Mouse (Mus musculus) left cerebral cortex, postnatal 36 days (tissue): ENCODE data around the gene Tead1. TPM values are rescaled to one million over a fixed set of nuclear protein-coding genes. Genes with fewer than 3 reads are reported as not detected.
"Not testable (repeated sequence)": the region's sequence is repeated elsewhere in the genome, so short reads cannot be mapped to it uniquely, and the experiment has no call there.

ENCODE experiments used
- DNase-seq, 2 experiments: peaks; one replicate each; pipeline ENCODE4 v3.0.0; 2021 to 2022; ENCODE audit warnings: low spot score in 2 of 2, mixed read lengths in 1 of 2
- intact Hi-C: fragments of 180-260 bp; cut with DNase I; formaldehyde crosslinking; loops from one replicate; pipeline ENCODE4 v1.15.1; 2025
- microRNA-seq: library from miRNA; unstranded; fragments of <30 nt; microRNA quantifications from one replicate; pipeline ENCODE4 v1.2.0, GENCODE M21; 2022
- total RNA-seq, 2 experiments: library from RNA; stranded (reverse); gene quantifications; 2 replicates each; pipeline ENCODE4 v1.2.3; 2021

The Tead1 gene
- total RNA-seq, 2 experiments from 2014 or later, result 12.6 to 15.8 TPM

DNA sequence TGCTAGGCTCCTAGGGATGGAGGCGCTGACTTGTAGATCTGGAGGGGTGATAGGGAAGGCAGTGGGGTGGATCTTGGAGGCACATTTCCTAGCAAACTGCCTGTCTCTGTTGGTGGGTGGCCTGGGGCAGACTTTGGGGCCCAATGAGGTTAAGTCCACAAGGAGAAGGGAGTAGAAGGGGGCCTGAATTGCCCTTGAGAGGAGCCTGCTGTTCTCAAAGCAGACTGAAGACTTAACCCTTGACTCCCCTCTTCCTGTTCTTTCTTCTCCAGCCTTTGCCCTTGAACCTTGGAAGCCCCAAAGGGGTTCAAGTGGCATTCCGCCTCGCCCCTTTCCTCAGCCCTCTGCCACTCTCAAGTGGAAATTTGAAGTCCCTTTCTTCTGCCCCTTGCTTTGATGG is 244.6 kb downstream of the Tead1 start:
- DNase-seq, result no peak
- intact Hi-C loops, result loop anchor here (10.0 kb wide), 1 partner anchor 341 kb away; no protein-coding TSS in a partner anchor

DNA sequence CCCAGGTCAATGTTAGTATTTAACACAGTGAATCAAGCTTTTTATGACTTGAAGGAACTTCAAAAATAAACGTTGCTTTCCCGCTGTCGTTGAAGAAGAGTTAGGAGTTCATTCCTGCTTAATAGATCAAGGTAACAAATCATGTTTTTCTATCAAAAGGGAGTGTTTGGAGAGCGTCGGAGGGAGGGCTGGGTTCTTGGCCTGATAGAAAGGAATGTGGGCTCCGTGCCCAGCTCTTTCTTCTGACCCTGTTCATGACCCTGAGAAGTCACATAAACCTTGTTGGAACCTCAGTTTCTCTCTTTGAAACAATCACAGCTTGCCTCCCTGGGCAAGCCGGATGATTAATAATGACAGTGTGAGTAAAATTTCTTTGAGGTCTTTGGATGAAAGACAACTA is 251.6 kb downstream of the Tead1 start:
- intact Hi-C loops, result no loop called here
- no peak for DNase-seq

DNA sequence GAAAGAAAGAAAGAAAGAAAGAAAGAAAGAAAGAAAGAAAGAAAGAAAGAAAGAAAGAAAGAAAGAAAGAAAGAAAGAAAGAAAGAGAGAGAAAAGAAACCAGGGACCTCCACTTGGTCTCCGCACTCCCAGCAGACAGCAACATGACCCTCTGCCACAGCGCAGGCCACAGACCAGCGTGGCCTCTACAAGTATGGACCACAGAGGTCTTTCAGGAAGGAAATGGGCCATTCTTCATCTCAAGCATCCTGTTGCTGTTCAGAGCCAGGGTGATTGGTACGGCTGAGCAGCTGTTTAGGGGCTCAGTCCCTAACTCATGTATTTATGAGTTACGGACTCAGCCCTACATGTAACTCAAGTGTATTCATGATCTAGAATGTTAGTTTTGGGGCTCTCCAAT is 256.8 kb downstream of the Tead1 start:
- intact Hi-C loops, DNase-seq: not testable (repeated sequence)

DNA sequence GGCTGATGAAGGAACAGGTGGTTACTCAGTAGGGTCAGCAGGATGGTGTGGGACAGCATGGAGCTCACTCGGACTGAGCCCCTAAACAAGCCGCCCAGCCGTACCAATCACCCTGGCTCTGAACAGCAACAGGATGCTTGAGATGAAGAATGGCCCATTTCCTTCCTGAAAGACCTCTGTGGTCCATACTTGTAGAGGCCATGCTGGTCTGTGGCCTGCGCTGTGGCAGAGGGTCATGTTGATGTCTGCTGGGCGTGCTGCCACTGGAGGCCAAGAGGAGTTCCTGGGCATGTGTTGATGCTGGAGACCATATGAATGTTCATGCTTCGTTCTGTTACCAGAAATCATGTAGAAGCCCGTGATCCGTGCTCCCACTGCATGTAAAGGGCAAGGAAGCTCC is 258.0 kb downstream of the Tead1 start:
- no peak for DNase-seq
- intact Hi-C loops, result no loop called here

DNA sequence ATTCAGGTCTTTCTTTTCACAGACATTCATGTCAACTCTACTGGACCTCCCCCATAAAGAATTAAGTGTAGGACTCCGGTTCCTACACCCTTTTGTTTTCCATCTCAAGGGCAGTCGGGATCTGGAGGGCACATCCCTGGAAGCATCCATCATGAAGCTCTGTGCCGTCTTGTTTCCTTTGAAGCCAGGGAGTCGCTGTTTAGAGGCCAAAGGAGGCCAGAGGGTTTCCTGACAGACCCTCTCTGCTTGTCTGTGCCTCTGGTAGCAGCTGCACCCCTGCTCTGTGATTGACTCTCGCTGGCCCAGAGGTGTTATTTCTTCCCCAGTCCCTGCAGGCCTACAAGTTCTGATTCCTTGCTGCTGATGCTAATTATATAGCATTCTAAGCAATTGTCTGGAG is 259.8 kb downstream of the Tead1 start:
- no peak for DNase-seq
- intact Hi-C loops, result no loop called here

DNA sequence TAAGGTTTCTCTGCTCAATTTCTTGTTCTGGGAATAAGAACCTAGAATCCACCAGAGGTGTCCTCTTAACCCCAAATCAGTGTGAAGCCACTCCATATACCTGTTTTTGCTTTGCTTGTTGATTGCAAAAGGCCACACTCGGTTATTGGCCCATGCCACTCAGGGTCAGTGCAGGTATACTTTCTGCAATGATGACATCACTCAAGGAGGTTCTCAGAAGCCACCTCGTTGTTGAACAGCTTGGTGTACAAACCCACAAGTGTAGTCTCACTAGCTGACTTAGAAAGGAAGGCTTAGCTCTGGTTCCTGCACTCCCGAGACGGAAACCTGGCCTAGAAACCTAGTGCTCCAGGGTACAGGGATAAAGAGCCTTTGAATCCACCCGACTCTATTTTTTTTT is 263.4 kb downstream of the Tead1 start:
- no peak for DNase-seq
- intact Hi-C loops, result no loop called here

DNA sequence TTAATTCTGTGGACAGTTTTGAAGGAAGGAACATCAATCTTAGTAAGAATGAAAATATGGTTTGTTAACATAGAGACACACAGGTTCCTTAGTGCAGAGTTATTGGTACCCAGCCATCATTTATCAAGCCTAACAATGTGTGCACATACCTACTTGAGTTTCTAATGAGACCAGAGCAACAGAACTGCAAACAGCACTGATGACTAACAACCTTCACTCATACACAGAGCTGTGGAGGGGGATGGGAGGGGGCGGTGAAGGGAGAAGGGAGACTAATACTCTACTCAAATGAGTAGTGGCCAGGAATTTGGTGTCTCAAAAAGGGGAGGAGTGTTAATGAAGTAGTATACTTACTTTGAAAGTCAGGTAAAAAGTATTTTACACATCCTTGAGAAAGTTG is 263.9 kb downstream of the Tead1 start:
- intact Hi-C loops, result no loop called here
- no peak for DNase-seq

DNA sequence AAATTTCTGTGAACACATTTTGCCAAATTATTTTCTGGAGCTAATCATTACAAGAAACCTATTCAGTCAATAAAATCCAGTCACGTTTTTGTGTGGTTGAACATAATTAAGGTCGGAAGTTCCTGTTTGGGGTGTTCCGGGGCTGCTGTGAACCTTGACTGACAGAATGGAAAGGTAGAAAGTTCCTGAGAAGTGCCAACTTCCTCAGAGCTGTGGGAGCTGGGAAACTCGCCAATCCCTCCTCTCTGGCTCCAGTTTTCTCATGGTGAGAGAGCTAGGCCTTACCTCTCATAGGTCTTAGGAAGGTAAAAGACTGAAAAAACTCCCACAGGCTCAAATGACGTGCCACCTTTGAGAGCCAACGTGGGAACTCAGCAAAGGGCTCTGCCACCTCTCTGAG is 267.6 kb downstream of the Tead1 start:
- DNase-seq, result no peak
- intact Hi-C loops, result no loop called here

DNA sequence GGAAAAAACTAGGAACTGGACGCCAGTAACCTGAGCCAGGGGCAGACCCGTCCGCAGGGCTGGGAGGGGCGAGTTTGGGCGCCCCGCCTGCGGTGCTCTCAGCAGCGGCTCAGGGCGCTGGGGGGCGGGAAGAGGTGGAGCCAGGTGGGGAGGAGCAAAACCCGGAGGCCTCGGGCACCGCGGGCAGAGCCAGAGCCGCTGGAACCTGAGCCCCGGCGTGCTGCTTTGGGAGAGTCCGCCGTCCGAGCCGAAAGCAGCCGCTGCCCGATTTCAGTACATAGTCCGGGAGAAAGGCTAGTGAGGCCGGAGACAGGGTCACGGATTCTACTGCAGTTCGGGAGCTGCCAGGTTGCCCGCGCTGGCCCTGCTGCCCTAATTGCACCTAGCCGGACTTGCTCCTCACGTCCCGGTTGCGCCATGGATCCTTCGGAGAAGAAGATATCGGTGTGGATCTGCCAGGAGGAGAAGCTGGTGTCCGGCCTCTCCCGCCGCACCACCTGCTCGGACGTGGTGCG is 274.7 kb downstream of the Tead1 start, which contains the start of gene Rassf10:
Gene Rassf10, plus strand, starts transcription at position 186 of the 515 bp plus-strand sequence.
- peak; percentile 15 to 34 for DNase-seq
- intact Hi-C loops, result loop anchor here (5.0 kb wide), 1 partner anchor 137 kb away; no protein-coding TSS in a partner anchor

DNA sequence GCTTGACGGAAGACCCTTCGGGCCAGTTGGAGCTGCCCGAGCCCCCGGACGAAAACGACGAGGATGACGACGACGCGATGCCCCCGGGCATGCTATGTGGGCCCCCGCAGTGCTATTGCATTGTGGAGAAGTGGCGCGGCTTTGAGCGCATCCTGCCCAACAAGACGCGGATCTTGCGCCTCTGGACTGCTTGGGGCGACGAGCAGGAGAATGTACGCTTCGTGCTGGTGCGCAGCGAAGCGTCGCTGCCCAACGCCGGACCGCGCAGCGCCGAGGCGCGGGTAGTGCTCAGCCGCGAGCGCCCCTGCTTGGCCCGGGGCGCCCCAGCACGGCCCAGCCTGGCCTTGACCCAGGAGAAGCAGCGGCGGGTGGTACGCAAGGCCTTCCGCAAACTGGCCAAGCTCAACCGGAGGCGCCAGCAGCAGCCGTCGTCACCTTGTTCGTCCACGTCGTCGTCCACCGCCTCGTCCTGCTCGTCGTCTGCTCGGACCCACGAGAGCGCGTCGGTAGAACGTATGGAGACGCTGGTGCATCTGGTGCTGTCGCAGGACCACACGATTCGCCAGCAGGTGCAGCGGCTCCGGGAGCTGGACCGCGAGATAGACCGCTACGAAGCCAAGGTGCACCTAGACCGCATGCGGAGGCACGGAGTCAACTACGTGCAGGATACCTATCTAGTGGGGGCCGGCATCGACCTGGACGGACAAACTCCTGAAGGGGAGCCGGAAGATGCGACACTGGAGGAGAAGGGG is 275.4 kb downstream of the Tead1 start:
- intact Hi-C loops, result loop anchor here (5.0 kb wide), 1 partner anchor 137 kb away; no protein-coding TSS in a partner anchor
- peak; percentile 4 to 7 for DNase-seq

DNA sequence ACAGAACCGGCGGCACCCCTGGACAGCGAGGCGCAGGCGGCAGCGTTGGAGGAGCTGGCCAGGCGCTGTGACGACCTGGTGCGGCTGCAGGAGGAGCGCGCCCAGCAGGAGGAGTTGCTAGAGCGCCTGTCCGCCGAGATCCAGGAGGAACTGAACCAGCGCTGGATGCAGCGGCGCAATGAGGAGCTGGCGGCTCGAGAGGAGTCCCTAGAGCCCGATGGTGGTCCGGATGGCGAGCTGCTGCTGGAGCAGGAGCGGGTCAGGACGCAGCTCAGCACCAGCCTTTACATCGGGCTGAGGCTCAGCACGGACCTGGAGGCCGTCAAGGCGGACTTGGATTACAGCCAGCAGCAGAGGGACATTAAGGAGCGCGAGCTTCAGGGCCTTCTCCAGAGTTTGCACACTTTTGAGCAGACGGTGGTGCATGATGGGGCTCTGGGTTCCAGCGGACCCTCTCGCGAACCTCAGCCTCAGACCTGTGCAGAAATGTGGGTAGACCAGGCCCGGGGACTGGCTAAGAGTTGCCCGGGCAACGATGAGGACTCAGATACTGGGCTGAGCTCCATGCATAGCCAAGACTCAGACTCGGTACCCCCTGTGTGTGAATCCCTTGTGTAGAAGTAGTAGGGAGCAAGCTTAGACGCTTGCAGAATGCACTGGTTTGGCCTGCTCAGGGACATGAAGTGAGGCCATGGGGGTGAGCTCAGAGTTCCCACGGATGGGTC is 276.1 kb downstream of the Tead1 start:
- intact Hi-C loops, result no loop called here
- DNase-seq, result peak in 1 of 2 experiments; percentile 6

DNA sequence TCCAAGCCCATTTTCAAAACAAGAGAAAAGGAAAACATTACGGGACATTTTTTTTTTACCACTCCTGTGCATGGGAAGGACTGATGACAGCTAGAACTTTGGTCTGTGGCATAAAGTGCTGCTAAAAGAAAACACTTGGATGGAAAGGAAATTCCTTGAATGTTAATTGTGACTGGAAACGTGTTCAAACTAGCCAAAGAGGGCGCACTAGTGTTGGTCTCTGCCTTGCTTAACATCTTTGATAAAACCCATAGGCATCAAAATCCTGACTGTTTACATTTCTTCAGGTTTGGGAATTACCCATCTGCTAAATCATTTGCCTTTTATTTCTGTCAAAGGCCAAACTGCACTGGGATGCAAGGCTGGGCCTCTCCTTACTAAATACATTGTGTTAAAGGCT is 276.8 kb downstream of the Tead1 start:
- no peak for DNase-seq
- intact Hi-C loops, result no loop called here

Small RNA genes within 50 kb of the gene (microRNA-seq; reads per million reads assigned to microRNA genes)
- gene Gm44462, result not detected
